Mouse (Mus musculus): Measurements from ENCODE around the gene Prap1. TPM values are rescaled to one million over a fixed set of nuclear protein-coding genes. Genes with fewer than 3 reads are reported as not detected.

The Prap1 gene
- total and polyA plus RNA-seq, 2 experiments from 2014 or later, result 0.33 TPM; not detected in 1

DNA sequence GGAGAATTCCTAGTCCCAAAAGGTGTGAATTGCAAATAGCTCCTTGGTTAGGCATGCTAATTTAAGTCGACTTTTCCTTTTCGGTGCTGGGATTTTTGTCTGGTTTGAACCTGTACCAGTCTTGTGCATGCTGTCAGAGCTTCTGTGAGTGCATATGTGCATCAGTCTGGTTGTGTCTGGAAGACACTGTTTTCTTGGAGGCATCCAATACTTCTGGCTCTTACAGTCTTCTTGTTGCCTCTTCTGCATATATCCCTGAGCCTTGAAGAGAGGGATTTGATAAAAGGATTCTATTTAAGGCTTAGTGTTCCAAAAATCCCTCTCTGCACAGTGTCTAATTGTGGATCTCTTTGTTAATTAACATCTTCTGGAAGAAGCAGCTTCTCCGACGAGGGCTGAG, 39.1 kb upstream of the Prap1 start:
- Histone ChIP-seq H3K9ac (replicated peaks; ENCODE audit: low read depth, low read length) (no peak overlapping the region), H3K36me3 (replicated peaks; ENCODE audit: control insufficient read depth, insufficient read depth, low read length) (no peaks in the 10 kb centered on the region), H3K4me1 (ENCODE audit: control insufficient read depth, insufficient read depth) (peaks cover 6% of the 10 kb centered on the region; the same call in 1 of the 2 replicates), H3K27ac (ENCODE audit: low read depth) (no peak overlapping the region), H3K4me3 (ENCODE audit: low read depth, low read length) (no peak overlapping the region), H3K27me3 (ENCODE audit: control insufficient read depth, insufficient read depth, low read length) (peaks cover 90% of the 10 kb centered on the region), H3K9me3 (replicated peaks; ENCODE audit: control insufficient read depth, low read length) (0 out of 2 replicates have a peak, but pooled peaks cover 4% of the 10 kb centered on the region), H3K4me2 (ENCODE audit: low read depth, low read length) (no peak overlapping the region)
- 65% methylated on average over 4 of the region's 4 CpGs for WGBS
- ATAC-seq (ENCODE audit: insufficient read depth, low read depth) (no peak), DNase-seq (ENCODE audit: low spot score) (no peak)
- no peak for TF ChIP-seq EP300 (IDR thresholded peaks at IDR 0.05; ENCODE audit: low read depth)

- WGBS, result 3% methylated on average over 53 of the region's 53 CpGs
- peaks cover 4% of the 10 kb centered on the region; the same call in 1 of the 2 replicates for H3K4me1 ChIP-seq (ENCODE audit: control insufficient read depth, insufficient read depth)
- DNase-seq (ENCODE audit: low spot score) (no peak), ATAC-seq (ENCODE audit: insufficient read depth, low read depth) (peak; percentile 40; the same call in 1 of the 2 replicates)
- peaks cover 90% of the 10 kb centered on the region for H3K27me3 ChIP-seq (ENCODE audit: control insufficient read depth, insufficient read depth, low read length)
- TF ChIP-seq CTCF (IDR thresholded peaks at IDR 0.05; ENCODE audit: low read depth) (no peak), EP300 (IDR thresholded peaks at IDR 0.05; ENCODE audit: low read depth) (no peak)
- H3K9me3 ChIP-seq (replicated peaks; ENCODE audit: control insufficient read depth, low read length), result 0 out of 2 replicates have a peak, but pooled peaks cover 4% of the 10 kb centered on the region
- H3K27ac ChIP-seq (ENCODE audit: low read depth), result no peak overlapping the region
- peak overlapping the region; percentile 34; the same call in 1 of the 2 replicates for H3K9ac ChIP-seq (replicated peaks; ENCODE audit: low read depth, low read length)
- peak overlapping the region; percentile 50 for H3K4me3 ChIP-seq (ENCODE audit: low read depth, low read length)
- H3K4me2 ChIP-seq (ENCODE audit: low read depth, low read length), result peak overlapping the region; percentile 75
- H3K36me3 ChIP-seq (replicated peaks; ENCODE audit: control insufficient read depth, insufficient read depth, low read length), result no peaks in the 10 kb centered on the region
Observed at GRCm38 (mm10) chr7:140057413-140058407, 35.5 kb upstream of the Prap1 start.

- Histone ChIP-seq H3K27me3 (ENCODE audit: control insufficient read depth, insufficient read depth, low read length) (peaks cover 88% of the 10 kb centered on the region), H3K4me2 (ENCODE audit: low read depth, low read length) (peak overlapping the region; percentile 75), H3K9me3 (replicated peaks; ENCODE audit: control insufficient read depth, low read length) (0 out of 2 replicates have a peak, but pooled peaks cover 4% of the 10 kb centered on the region), H3K9ac (replicated peaks; ENCODE audit: low read depth, low read length) (no peak overlapping the region), H3K27ac (ENCODE audit: low read depth) (no peak overlapping the region), H3K4me1 (ENCODE audit: control insufficient read depth, insufficient read depth) (peaks cover 4% of the 10 kb centered on the region; the same call in 1 of the 2 replicates), H3K4me3 (ENCODE audit: low read depth, low read length) (peak overlapping the region; percentile 50), H3K36me3 (replicated peaks; ENCODE audit: control insufficient read depth, insufficient read depth, low read length) (no peaks in the 10 kb centered on the region)
- TF ChIP-seq EP300 (IDR thresholded peaks at IDR 0.05; ENCODE audit: low read depth) (no peak), CTCF (IDR thresholded peaks at IDR 0.05; ENCODE audit: low read depth) (no peak)
- ATAC-seq (ENCODE audit: insufficient read depth, low read depth) (no peak), DNase-seq (ENCODE audit: low spot score) (no peak)
- 22% methylated on average over 7 of the region's 7 CpGs for WGBS
Observed at GRCm38 (mm10) chr7:140058528-140058927, 34.7 kb upstream of the Prap1 start.

DNA sequence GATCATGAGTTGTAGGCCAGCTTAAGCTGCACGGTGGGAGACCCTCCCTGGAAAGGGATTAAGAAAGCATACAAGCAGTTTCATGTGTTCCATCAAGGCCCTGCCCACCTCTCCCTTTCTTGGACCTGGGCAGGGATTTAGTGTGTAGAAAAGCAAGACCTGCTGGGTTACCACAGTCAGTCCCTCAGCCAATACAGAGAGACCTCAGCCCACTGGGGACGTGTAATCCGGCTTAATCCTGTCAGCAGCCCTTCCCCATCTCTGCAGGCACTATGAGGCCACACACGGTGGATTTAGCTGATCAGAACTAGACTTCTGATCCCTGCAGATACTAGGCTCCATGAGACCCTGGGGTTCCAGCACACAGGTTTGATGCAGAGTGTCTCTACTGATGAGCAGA, 33.6 kb upstream of the Prap1 start:
- no peak for DNase-seq (ENCODE audit: low spot score)
- H3K9ac ChIP-seq (replicated peaks; ENCODE audit: low read depth, low read length), result no peak overlapping the region
- ATAC-seq (ENCODE audit: insufficient read depth, low read depth), result no peak
- no peak overlapping the region for H3K4me2 ChIP-seq (ENCODE audit: low read depth, low read length)
- H3K9me3 ChIP-seq (replicated peaks; ENCODE audit: control insufficient read depth, low read length), result 0 out of 2 replicates have a peak, but pooled peaks cover 4% of the 10 kb centered on the region
- TF ChIP-seq EP300 (IDR thresholded peaks at IDR 0.05; ENCODE audit: low read depth), result no peak
- H3K36me3 ChIP-seq (replicated peaks; ENCODE audit: control insufficient read depth, insufficient read depth, low read length), result no peaks in the 10 kb centered on the region
- H3K27ac ChIP-seq (ENCODE audit: low read depth), result no peak overlapping the region
- WGBS, result 29% methylated on average over 4 of the region's 4 CpGs
- peaks cover 4% of the 10 kb centered on the region; the same call in 1 of the 2 replicates for H3K4me1 ChIP-seq (ENCODE audit: control insufficient read depth, insufficient read depth)
- H3K27me3 ChIP-seq (ENCODE audit: control insufficient read depth, insufficient read depth, low read length), result peaks cover 94% of the 10 kb centered on the region
- no peak overlapping the region for H3K4me3 ChIP-seq (ENCODE audit: low read depth, low read length)

DNA sequence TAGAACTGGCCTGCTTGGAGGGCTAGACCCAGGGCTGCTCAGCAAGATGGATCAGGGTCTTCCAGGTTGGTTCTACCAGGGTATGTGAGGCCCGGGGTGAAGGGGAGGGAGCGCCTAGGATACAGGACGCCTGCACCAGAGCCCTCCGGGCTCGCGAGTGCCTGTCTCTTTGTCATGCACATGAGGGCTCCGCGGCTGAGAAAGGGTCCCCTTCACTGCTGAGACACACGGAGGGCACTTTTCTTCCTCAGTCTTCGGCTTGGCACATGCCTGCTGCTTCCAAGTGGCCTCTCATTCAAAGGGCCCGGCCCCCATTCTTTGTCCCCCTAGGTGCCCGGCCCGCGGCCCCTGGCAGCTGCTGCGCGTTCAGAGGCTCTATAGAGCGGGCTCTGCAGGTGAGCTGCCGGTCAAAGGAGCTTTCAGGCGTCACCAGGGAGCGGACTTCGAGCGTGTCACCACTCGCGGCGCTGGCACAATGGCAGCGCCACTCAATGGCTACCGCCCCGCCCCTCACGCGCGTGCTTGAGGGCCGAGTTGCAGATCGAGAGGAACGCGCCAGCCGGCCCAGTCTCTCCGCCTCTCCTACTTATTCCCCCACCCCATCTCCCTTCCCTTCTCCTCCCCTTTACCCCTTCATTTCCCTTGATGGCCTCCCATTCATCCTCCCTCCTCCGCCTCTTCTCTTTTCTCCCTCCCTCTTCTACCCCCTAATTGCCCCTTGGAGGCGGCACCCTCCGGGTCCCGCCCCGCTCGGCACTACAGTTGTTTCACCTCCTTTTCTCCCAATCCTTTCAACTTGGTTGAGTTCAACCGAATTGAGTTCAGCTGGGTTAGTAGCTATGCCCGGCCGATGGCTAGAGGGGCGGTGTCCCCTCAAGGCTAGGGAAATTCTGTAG, 32.0 kb upstream of the Prap1 start:
- ATAC-seq (ENCODE audit: insufficient read depth, low read depth), result no peak

More for the DNA sequence above, 32.0 kb upstream of the Prap1 start:
- Histone ChIP-seq H3K27ac (ENCODE audit: low read depth) (no peak overlapping the region), H3K36me3 (replicated peaks; ENCODE audit: control insufficient read depth, insufficient read depth, low read length) (no peaks in the 10 kb centered on the region), H3K9me3 (replicated peaks; ENCODE audit: control insufficient read depth, low read length) (no peaks in the 10 kb centered on the region), H3K9ac (replicated peaks; ENCODE audit: low read depth, low read length) (no peak overlapping the region), H3K4me1 (ENCODE audit: control insufficient read depth, insufficient read depth) (peaks cover 4% of the 10 kb centered on the region; the same call in 1 of the 2 replicates), H3K4me2 (ENCODE audit: low read depth, low read length) (peak overlapping the region; percentile 53), H3K27me3 (ENCODE audit: control insufficient read depth, insufficient read depth, low read length) (peaks cover 91% of the 10 kb centered on the region), H3K4me3 (ENCODE audit: low read depth, low read length) (peak overlapping the region; percentile 34)
- TF ChIP-seq EP300 (IDR thresholded peaks at IDR 0.05; ENCODE audit: low read depth), result no peak
- no peak for TF ChIP-seq CTCF (IDR thresholded peaks at IDR 0.05; ENCODE audit: low read depth)
- 2% methylated on average over 46 of the region's 47 CpGs for WGBS
- DNase-seq (ENCODE audit: low spot score), result no peak
